Mouse (Mus musculus): ENCODE data around the gene Xlr5a. TPM values are rescaled to one million over a fixed set of nuclear protein-coding genes. Genes with fewer than 3 reads are reported as not detected.
"Not testable (repeated sequence)": the region's sequence is repeated elsewhere in the genome, so short reads cannot be mapped to it uniquely, and the experiment has no call there.

The Xlr5a gene
- polyA plus RNA-seq, 1 experiment, result not detected

DNA sequence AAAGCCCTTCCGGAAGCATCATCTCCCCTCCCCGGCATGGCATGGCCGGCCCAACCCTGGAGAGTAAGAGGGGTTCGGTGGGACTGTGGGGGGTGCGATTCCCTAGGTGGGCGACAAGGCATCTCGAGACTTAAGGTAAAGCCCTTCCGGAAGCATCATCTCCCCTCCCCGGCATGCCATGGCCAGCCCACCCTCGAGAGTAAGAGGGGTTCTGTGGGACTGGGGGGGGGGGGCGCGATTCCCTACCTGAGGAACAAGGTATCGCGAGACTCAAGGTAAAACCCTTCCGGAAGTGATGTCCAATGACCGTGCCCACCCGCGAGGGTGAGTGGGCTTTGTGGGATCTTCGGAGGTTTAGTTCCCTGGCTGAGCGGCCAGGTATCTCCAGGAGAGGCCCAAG lies 144.3 kb downstream of the Xlr5a start, which contains the start of gene Xlr5b:
Gene Xlr5b, plus strand, starts transcription at position 301 of the 400 bp plus-strand sequence.
- DNase-seq (ENCODE audit: low read depth), result not testable (repeated sequence)

DNA sequence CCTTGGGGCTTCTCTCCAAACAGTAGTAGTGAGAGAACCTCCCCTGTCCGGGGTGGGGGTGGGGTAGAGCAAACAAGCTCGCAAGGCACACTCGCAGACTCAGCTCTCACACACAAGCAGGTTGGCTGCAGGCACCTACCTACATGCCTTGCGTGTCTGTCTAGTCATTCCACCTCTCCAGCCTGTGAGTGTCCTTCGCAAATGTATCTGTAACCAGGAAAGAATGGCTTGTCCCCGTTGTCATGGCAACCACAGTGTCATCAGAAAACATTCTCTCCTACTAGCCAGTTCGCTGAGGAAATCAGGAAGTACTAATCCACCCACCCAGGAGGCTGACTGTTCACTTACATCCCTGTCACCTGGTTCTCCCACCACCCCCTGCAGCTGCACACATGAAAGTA lies 149.6 kb downstream of the Xlr5a start:
- not testable (repeated sequence) for DNase-seq (ENCODE audit: low read depth)

DNA sequence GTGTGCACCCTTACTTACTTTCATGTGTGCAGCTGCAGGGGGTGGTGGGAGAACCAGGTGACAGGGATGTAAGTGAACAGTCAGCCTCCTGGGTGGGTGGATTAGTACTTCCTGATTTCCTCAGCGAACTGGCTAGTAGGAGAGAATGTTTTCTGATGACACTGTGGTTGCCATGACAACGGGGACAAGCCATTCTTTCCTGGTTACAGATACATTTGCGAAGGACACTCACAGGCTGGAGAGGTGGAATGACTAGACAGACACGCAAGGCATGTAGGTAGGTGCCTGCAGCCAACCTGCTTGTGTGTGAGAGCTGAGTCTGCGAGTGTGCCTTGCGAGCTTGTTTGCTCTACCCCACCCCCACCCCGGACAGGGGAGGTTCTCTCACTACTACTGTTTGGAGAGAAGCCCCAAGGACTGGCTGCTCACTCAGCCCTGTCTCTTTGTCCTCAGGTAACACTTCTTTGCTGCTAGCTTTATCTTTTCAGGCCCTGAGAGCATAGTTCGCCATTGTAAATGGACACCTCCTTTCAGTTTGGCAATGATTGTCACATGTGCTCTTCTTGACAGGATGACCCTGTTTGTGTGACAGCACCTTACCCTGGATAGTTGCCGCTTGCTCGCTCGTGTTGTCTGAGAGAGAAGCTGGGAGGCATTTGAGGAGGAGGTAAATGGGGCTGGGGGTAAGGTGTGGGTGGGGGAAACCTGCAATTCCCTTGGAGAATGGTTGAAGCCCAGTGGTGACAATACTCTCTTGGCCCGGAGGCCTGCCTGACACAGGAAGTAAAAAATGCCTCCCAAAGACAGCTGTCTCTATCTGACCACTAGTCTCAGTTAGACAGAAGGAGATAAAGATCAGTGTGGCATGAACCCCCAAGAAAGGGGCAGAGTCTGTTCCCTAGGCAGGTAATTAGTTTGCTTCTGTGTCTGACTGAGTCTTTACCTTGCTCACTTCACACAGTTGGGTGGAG lies 169.6 kb downstream of the Xlr5a start:
- not testable (repeated sequence) for DNase-seq (ENCODE audit: low read depth)

DNA sequence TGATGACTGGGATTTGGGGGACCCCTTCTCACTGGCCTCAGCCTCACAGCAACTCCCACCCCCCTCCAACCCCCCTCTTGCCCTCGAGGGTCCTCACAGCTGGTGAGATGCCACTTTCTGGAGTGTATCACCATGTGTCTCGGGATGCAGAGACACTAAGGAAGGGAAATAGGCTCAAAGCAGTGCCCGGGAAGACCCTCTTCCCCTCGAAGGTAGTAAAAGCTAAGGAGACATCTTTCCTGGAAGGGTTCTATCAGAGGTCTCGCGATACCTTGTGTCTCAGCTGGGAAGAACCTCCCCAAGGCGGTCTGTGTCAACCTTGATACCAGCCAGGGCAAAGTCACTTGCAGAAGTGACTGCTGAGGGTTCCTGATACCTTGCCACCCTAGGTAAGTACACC lies 176.0 kb downstream of the Xlr5a start, which contains the start of gene Gm14685:
Gene Gm14685, plus strand, starts transcription at position 301 of the 400 bp plus-strand sequence.
- DNase-seq (ENCODE audit: low read depth), result not testable (repeated sequence)

DNA sequence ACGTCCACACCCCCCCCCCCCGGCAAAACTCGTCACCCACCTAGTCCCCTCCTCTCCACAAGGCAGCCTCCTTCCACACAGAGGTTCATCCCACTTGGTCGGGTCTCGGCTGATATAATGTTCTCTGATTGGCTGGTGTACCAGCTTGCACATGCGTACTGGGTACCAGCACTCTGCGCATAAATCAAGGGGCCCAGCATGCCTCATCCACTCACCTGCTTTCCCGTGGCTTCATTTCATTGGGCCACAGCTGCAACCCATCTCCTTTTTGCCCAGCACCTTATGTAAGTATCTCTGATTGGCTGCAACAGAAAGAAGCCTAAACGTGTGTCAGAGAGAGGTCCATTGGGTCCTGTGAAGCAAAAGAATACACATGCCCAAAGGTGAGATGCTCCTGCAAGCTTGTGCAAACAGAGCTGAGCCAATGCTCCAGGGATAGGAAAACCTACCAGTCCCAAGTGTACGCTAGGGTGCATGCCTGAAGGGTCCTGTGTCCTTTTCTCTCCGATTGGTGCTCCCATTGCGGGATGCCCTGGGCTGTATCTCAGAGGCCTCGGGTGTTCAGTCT lies 195.8 kb downstream of the Xlr5a start, which contains the start of gene Xlr3a:
Gene Xlr3a, minus strand, starts transcription at position 155 of the 568 bp plus-strand sequence.
- DNase-seq (ENCODE audit: low read depth), result not testable (repeated sequence)

DNA sequence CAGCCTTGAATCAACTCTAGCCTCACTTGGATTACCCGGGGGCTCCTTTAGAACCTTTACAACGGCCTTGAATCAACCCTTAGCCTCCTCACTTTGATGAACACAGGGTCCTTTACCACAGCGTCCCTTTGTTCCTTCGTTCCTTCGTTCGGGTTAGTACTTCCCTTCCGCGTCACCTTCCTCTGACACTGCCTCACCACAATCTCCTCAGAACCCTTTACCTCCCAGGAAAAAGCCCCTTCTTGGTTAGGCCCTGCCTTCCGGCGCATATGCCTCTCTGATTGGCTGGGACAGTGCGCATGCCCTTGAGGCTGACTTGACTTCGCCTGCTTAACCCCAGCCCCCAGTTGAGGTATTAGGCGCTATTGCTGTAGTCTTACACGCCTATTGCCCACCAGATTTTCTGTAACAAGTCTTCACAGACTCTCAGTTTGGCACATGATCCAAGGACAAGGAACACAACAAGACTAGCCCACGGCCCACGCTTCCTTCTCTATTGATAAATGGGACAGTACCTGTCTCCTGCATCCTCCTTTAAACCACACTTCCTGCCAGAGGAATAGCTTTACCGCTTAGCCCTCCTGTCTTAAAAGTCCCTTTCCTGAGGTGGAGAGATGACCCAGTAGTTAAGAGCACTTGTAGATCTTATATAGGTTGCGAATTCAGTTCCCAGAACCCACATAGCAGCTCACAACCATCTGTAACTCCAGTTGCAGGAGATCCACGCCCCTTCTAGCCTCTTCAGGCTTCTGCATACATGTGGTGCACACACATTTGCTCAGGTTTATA lies 210.3 kb downstream of the Xlr5a start, which contains the start of gene Xlr4a:
Gene Xlr4a, minus strand, starts transcription at position 212 of the 789 bp plus-strand sequence.
- not testable (repeated sequence) for DNase-seq (ENCODE audit: low read depth)

DNA sequence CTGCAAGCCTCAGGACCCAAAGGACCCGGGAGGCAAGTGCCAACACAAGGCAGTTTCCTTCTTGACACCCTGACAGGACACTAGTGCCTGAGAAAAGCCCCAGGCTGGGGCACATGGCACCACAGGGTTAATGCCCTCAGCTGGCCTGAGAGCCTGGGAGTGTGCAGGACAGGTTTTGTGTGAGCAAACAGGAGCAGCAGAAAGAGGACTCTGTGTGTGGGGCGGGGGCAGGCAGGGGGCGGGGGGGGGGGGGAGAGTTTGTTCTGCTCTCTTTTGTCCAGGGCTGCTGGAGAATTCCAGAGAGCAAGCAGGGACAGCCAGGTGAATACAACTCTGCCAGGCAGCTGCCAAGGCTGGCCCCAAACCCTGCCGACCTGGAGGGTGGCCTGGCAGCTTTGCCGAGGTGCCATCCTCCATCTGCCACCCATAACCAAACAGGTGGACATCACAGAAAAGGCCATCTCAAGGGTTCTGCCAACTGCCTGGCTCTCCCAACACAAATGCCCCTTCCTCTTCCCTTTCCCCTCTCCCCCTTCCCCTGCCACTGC lies 225.9 kb downstream of the Xlr5a start:
- not testable (repeated sequence) for DNase-seq (ENCODE audit: low read depth)

DNA sequence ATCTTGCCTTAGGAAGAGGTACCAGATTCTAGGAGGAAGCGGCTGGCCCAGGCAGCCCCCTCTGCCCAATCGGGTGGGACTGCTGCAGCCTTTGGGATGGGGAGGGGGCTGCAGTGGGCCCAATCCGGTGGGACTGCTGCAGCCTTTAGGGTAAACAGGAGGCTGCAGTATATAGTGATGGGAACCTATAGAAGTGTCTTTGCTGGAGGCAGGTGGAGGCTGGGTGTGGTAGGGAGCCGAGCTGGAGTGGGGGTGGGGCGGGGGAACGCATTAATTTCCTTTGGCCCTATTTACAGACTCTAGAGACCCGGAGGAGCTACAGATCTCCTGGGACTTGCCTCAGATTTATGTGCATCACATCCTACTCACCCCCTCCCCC lies 228.4 kb downstream of the Xlr5a start, which contains the start of gene Pnma3:
Gene Pnma3, plus strand, starts transcription at position 373 of the 379 bp plus-strand sequence.
- no peak for DNase-seq (ENCODE audit: low read depth)

DNA sequence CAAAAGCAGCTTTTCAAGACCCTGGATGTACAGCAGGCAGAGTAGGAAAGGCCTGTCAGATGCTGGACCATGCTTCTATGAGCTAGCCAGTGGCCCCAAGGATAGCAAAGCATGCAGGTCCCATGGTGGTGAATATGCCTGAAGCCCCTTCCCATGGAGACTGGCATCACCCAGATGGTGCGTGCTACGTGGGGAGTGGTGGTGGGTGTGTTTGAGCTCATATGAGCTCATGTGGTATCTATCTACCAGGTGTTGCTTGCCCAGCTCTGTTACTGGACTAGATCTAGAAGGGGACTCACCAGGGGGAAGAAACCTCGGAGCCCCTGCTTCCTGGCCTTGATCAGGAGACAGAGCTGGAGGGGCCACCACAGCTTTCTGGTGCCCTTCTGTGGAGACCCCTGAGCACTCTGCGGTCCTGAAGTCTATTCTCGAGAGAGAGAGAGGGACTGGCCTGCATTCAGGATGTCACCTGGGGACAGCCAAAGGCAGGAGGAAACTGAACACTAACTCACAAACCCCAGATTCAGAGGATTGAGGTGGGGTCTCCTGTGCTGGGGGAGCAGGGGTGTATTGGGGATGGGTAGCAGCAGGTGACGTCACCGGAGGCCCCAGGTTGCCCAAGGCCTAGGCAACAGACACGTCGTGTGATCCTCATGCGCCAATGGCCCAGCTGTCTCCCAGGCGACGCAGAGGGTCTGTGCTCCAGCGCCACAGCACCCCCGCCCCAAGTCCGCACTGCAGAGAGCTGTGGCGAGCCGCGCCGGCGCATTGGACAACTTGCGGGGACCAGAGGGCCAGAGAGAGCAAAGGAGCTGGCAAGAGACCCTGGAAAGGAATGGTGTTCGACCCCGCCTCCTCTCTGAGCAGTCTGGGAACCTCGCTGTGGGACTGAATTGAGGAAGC lies 229.0 kb downstream of the Xlr5a start:
- no peak for DNase-seq (ENCODE audit: low read depth)

DNA sequence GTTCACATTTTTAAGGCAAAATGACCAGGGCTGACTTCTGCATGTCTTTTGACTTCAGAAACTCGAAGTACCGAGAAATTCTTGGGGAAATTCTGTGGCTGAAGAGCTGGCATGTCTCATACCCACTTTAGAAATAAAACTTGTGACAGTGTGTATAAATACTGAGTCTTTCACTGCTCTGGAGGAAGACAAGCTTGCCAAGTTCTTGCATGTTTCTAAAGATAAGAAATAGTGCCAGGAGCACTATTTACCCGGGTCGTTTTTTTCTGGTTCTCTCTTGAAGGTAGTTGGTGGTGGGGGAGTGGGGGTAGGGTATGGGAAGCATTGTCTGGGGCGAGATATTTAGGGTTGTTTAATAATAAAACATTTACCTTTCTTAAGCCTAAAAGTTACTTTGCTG lies 230.5 kb downstream of the Xlr5a start:
- no peak for DNase-seq (ENCODE audit: low read depth)

DNA sequence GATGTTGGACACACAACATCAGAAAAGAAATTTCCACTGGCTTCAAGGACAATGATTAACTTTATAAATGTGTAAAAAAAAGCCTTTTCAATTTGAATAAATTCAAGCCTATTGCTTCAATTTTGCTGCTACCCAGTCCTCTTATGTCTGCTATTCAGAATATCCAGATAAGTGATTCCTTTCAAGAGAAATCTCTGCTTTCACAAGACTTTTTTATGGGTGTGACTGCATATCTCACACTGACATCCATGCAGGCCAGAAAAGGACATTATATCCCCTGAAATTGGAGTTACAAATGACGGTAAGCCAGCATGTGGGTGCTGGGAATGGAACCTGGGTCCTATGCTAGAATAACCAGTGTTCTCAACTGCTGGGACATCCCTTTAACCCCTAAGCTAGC lies 231.2 kb downstream of the Xlr5a start:
- no peak for DNase-seq (ENCODE audit: low read depth)

Other genes starting within 250 kb of the Xlr5a start
- gene Pnma3, start 228.2 kb downstream of the Xlr5a start, polyA plus RNA-seq (2012; rRNA removed), result 0.03 TPM in 1 of 2 replicates, not detected in the other
- 2.1 and 4.6 TPM in 2 replicates for gene Xlr4a, start 210.5 kb downstream of the Xlr5a start, polyA plus RNA-seq (2012; rRNA removed)
- 1.7 and 2.3 TPM in 2 replicates for gene Xlr3a, start 195.9 kb downstream of the Xlr5a start, polyA plus RNA-seq (2012; rRNA removed)
- gene Gm14685, start 175.9 kb downstream of the Xlr5a start, polyA plus RNA-seq (2012; rRNA removed), result 1.00 and 1.9 TPM in 2 replicates
- gene Xlr5b, start 144.2 kb downstream of the Xlr5a start, polyA plus RNA-seq (2012; rRNA removed), result not detected in 2 replicates
- 0.35 and 0.55 TPM in 2 replicates for gene DXBay18, start 143.5 kb downstream of the Xlr5a start, polyA plus RNA-seq (2012; rRNA removed)
- not detected in 2 replicates for gene Spin2d, start 116.0 kb downstream of the Xlr5a start, polyA plus RNA-seq (2012; rRNA removed)
- 1.2 and 1.4 TPM in 2 replicates for gene Xlr3b, start 100.8 kb downstream of the Xlr5a start, polyA plus RNA-seq (2012; rRNA removed)
- 0.63 and 1.0 TPM in 2 replicates for gene Xlr4b, start 78.6 kb downstream of the Xlr5a start, polyA plus RNA-seq (2012; rRNA removed)
- gene F8a, start 64.7 kb downstream of the Xlr5a start, polyA plus RNA-seq (2012; rRNA removed), result 7.2 and 12.1 TPM in 2 replicates
- gene Xlr4c, start 49.8 kb downstream of the Xlr5a start, polyA plus RNA-seq (2012; rRNA removed), result 0.81 and 1.4 TPM in 2 replicates
- gene Xlr3c, start 27.6 kb downstream of the Xlr5a start, polyA plus RNA-seq (2012; rRNA removed), result 0.18 and 0.31 TPM in 2 replicates
- not detected in 2 replicates for gene Xlr5c, start within 50 bp of the Xlr5a start, polyA plus RNA-seq (2012; rRNA removed)
- not detected in 2 replicates for gene Gm45015, start 43.9 kb upstream of the Xlr5a start, polyA plus RNA-seq (2012; rRNA removed)
- 20.4 and 22.8 TPM in 2 replicates for gene Zfp275, start 49.6 kb upstream of the Xlr5a start, polyA plus RNA-seq (2012; rRNA removed)
- gene Gm18336, start 105.8 kb upstream of the Xlr5a start, polyA plus RNA-seq (2012; rRNA removed), result 0.08 and 0.14 TPM in 2 replicates
- gene Zfp92, start 118.1 kb upstream of the Xlr5a start, polyA plus RNA-seq (2012; rRNA removed), result 0.09 and 0.12 TPM in 2 replicates
- gene Trex2, start 142.4 kb upstream of the Xlr5a start, polyA plus RNA-seq (2012; rRNA removed), result 3.7 and 5.0 TPM in 2 replicates
- 16.0 and 22.5 TPM in 2 replicates for gene Haus7, start 166.1 kb upstream of the Xlr5a start, polyA plus RNA-seq (2012; rRNA removed)
- 230 and 333 TPM in 2 replicates for gene Bgn, start 190.6 kb upstream of the Xlr5a start, polyA plus RNA-seq (2012; rRNA removed)
- 54.0 and 55.9 TPM in 2 replicates for gene Atp2b3, start 210.1 kb upstream of the Xlr5a start, polyA plus RNA-seq (2012; rRNA removed)

Measured in gonadal fat pad, adult 2 months (tissue).